Mouse (Mus musculus): ENCODE measurements at regions not wholly inside any gene's neighbourhood (a gene's known extent, or its start where the extent isn't known, plus 50 kb on each side); places are given as distances from the start of the nearest gene placed in this dataset.

GRCm38 (mm10) chr16:62470133-62470532 is 316.5 kb downstream of the Nsun3 start:
- no peak for DNase-seq

- no peak for DNase-seq
These were observed 317.3 kb downstream of the Nsun3 start for GRCm38 (mm10) chr16:62469286-62469685.

- DNase-seq = no peak
These were observed 317.8 kb downstream of the Nsun3 start for GRCm38 (mm10) chr16:62468846-62469245.

GRCm38 (mm10) chr16:62459949-62460551 is 326.6 kb downstream of the Nsun3 start:
- DNase-seq = no peak

- DNase-seq = no peak
These were observed 336.9 kb downstream of the Nsun3 start for GRCm38 (mm10) chr16:62449735-62450134.

GRCm38 (mm10) chr16:62447380-62447779 is 339.2 kb downstream of the Nsun3 start:
- no peak for DNase-seq

GRCm38 (mm10) chr16:62441197-62441596 is 345.4 kb downstream of the Nsun3 start:
- no peak for DNase-seq

- DNase-seq = no peak
These were observed 353.5 kb downstream of the Nsun3 start for GRCm38 (mm10) chr16:62433125-62433524.

GRCm38 (mm10) chr16:62414485-62414884 is 372.1 kb downstream of the Nsun3 start:
- peak; percentile 0 to 9 for DNase-seq

GRCm38 (mm10) chr16:62407526-62408165 is 379.0 kb downstream of the Nsun3 start:
- DNase-seq = no peak

- no peak for DNase-seq
These were observed 380.2 kb downstream of the Nsun3 start for GRCm38 (mm10) chr16:62406458-62406857.

GRCm38 (mm10) chr16:62357279-62357678 is 429.3 kb downstream of the Nsun3 start:
- peak; percentile 14 to 28 for DNase-seq

- DNase-seq = no peak
These were observed 430.3 kb downstream of the Nsun3 start for GRCm38 (mm10) chr16:62356349-62356748.

GRCm38 (mm10) chr16:62355830-62356270 is 430.8 kb downstream of the Nsun3 start:
- no peak for DNase-seq

GRCm38 (mm10) chr16:62327378-62328036 is 459.1 kb downstream of the Nsun3 start:
- DNase-seq = no peak

- DNase-seq = no peak
These were observed 460.9 kb downstream of the Nsun3 start for GRCm38 (mm10) chr16:62325534-62326244.

GRCm38 (mm10) chr16:62322809-62323208 is 463.8 kb downstream of the Nsun3 start:
- no peak for DNase-seq

- DNase-seq = no peak
These were observed 497.7 kb downstream of the Nsun3 start for GRCm38 (mm10) chr16:62288948-62289347.
